Mouse (Mus musculus): ENCODE results near the gene Gm10100. TPM values are rescaled to one million over a fixed set of nuclear protein-coding genes. Genes with fewer than 3 reads are reported as not detected.
"Not testable (repeated sequence)": the region's sequence is repeated elsewhere in the genome, so short reads cannot be mapped to it uniquely, and the experiment has no call there.

The Gm10100 gene
- polyA plus RNA-seq, 1 experiment from 2014 or later: not detected

GRCm38 (mm10) chr10:77724855-77725254, 1.4 kb upstream of the Gm10100 start:
- WGBS: 79% methylated on average over 8 of the region's 8 CpGs
- H3K4me3 ChIP-seq (replicated peaks; ENCODE audit: low read depth, low read length): no peak overlapping the region
- H3K4me2 ChIP-seq (ENCODE audit: low read length): no peak overlapping the region
- peak; percentile 16; the same call in 1 of the 2 replicates for TF ChIP-seq CTCF (IDR thresholded peaks at IDR 0.05; ENCODE audit: low read depth)
- no peak overlapping the region for H3K27ac ChIP-seq
- H3K27me3 ChIP-seq (ENCODE audit: insufficient read depth, low read length): no peaks in the 10 kb centered on the region
- H3K36me3 ChIP-seq (ENCODE audit: insufficient read depth, low read length): no peaks in the 10 kb centered on the region
- ATAC-seq (replicated peaks; ENCODE audit: low FRiP score, low read depth): no peak
- no peaks in the 10 kb centered on the region for H3K4me1 ChIP-seq (replicated peaks; ENCODE audit: insufficient read depth, low read length)
- no peaks in the 10 kb centered on the region for H3K9me3 ChIP-seq (replicated peaks; ENCODE audit: low read length)
- no peak for DNase-seq (ENCODE audit: low spot score)
- no peak overlapping the region for H3K9ac ChIP-seq (ENCODE audit: low read depth, low read length)

- Histone ChIP-seq H3K9me3 (replicated peaks; ENCODE audit: low read length) (no peaks in the 10 kb centered on the region), H3K27ac (no peak overlapping the region), H3K4me3 (replicated peaks; ENCODE audit: low read depth, low read length) (no peak overlapping the region), H3K9ac (ENCODE audit: low read depth, low read length) (no peak overlapping the region), H3K36me3 (ENCODE audit: insufficient read depth, low read length) (no peaks in the 10 kb centered on the region), H3K4me1 (replicated peaks; ENCODE audit: insufficient read depth, low read length) (no peaks in the 10 kb centered on the region), H3K4me2 (ENCODE audit: low read length) (no peak overlapping the region), H3K27me3 (ENCODE audit: insufficient read depth, low read length) (no peaks in the 10 kb centered on the region)
- DNase-seq (ENCODE audit: low spot score): no peak
- ATAC-seq (replicated peaks; ENCODE audit: low FRiP score, low read depth): no peak
- WGBS: 61% methylated on average over 4 of the region's 4 CpGs
- TF ChIP-seq CTCF (IDR thresholded peaks at IDR 0.05; ENCODE audit: low read depth): peak; percentile 32
Observed at GRCm38 (mm10) chr10:77728280-77728679, 2.0 kb downstream of the Gm10100 start.

GRCm38 (mm10) chr10:77729241-77729640, 3.0 kb downstream of the Gm10100 start:
- Histone ChIP-seq H3K27ac (no peak overlapping the region), H3K9ac (ENCODE audit: low read depth, low read length) (no peak overlapping the region), H3K4me1 (replicated peaks; ENCODE audit: insufficient read depth, low read length) (no peaks in the 10 kb centered on the region), H3K36me3 (ENCODE audit: insufficient read depth, low read length) (no peaks in the 10 kb centered on the region), H3K4me2 (ENCODE audit: low read length) (no peak overlapping the region), H3K9me3 (replicated peaks; ENCODE audit: low read length) (no peaks in the 10 kb centered on the region), H3K4me3 (replicated peaks; ENCODE audit: low read depth, low read length) (no peak overlapping the region), H3K27me3 (ENCODE audit: insufficient read depth, low read length) (no peaks in the 10 kb centered on the region)
- ATAC-seq (replicated peaks; ENCODE audit: low FRiP score, low read depth) (no peak), DNase-seq (ENCODE audit: low spot score) (no peak)
- WGBS: 50% methylated on average over 4 of the region's 4 CpGs
- peak; percentile 41; the same call in 1 of the 2 replicates for TF ChIP-seq CTCF (IDR thresholded peaks at IDR 0.05; ENCODE audit: low read depth)

GRCm38 (mm10) chr10:77735928-77736327, 9.6 kb downstream of the Gm10100 start:
- no peak for DNase-seq (ENCODE audit: low spot score)
- 91% methylated on average over 1 of the region's 1 CpGs for WGBS
- no peak for ATAC-seq (replicated peaks; ENCODE audit: low FRiP score, low read depth)
- H3K4me2 ChIP-seq (ENCODE audit: low read length): no peak overlapping the region
- no peak overlapping the region for H3K9ac ChIP-seq (ENCODE audit: low read depth, low read length)
- H3K27me3 ChIP-seq (ENCODE audit: insufficient read depth, low read length): no peaks in the 10 kb centered on the region
- no peaks in the 10 kb centered on the region for H3K4me1 ChIP-seq (replicated peaks; ENCODE audit: insufficient read depth, low read length)
- H3K9me3 ChIP-seq (replicated peaks; ENCODE audit: low read length): no peaks in the 10 kb centered on the region
- no peak for TF ChIP-seq CTCF (IDR thresholded peaks at IDR 0.05; ENCODE audit: low read depth)
- H3K36me3 ChIP-seq (ENCODE audit: insufficient read depth, low read length): no peaks in the 10 kb centered on the region
- H3K4me3 ChIP-seq (replicated peaks; ENCODE audit: low read depth, low read length): no peak overlapping the region
- H3K27ac ChIP-seq: no peak overlapping the region

GRCm38 (mm10) chr10:77738929-77739328, 12.6 kb downstream of the Gm10100 start:
- Histone ChIP-seq H3K36me3 (ENCODE audit: insufficient read depth, low read length) (no peaks in the 10 kb centered on the region), H3K9me3 (replicated peaks; ENCODE audit: low read length) (no peaks in the 10 kb centered on the region), H3K4me3 (replicated peaks; ENCODE audit: low read depth, low read length) (no peak overlapping the region), H3K27ac (no peak overlapping the region), H3K9ac (ENCODE audit: low read depth, low read length) (no peak overlapping the region), H3K27me3 (ENCODE audit: insufficient read depth, low read length) (no peaks in the 10 kb centered on the region), H3K4me2 (ENCODE audit: low read length) (no peak overlapping the region), H3K4me1 (replicated peaks; ENCODE audit: insufficient read depth, low read length) (no peaks in the 10 kb centered on the region)
- ATAC-seq (replicated peaks; ENCODE audit: low FRiP score, low read depth) (no peak), DNase-seq (ENCODE audit: low spot score) (no peak)
- 83% methylated on average over 4 of the region's 4 CpGs for WGBS
- TF ChIP-seq CTCF (IDR thresholded peaks at IDR 0.05; ENCODE audit: low read depth): no peak

GRCm38 (mm10) chr10:77741924-77742688, 15.8 kb downstream of the Gm10100 start, which contains the start of gene Gm18596:
Gene Gm18596, minus strand, starts transcription at chr10:77742638.
- not testable (repeated sequence) for H3K4me2 ChIP-seq (ENCODE audit: low read length); H3K27ac ChIP-seq; H3K4me3 ChIP-seq (replicated peaks; ENCODE audit: low read depth, low read length); DNase-seq (ENCODE audit: low spot score); H3K27me3 ChIP-seq (ENCODE audit: insufficient read depth, low read length); H3K4me1 ChIP-seq (replicated peaks; ENCODE audit: insufficient read depth, low read length); H3K36me3 ChIP-seq (ENCODE audit: insufficient read depth, low read length); H3K9ac ChIP-seq (ENCODE audit: low read depth, low read length); ATAC-seq (replicated peaks; ENCODE audit: low FRiP score, low read depth); H3K9me3 ChIP-seq (replicated peaks; ENCODE audit: low read length)
- WGBS: 55% methylated on average over 4 of the region's 5 CpGs

- not testable (repeated sequence) for H3K4me3 ChIP-seq (replicated peaks; ENCODE audit: low read depth, low read length); DNase-seq (ENCODE audit: low spot score); H3K9ac ChIP-seq (ENCODE audit: low read depth, low read length); H3K27ac ChIP-seq; H3K4me1 ChIP-seq (replicated peaks; ENCODE audit: insufficient read depth, low read length); H3K36me3 ChIP-seq (ENCODE audit: insufficient read depth, low read length); H3K27me3 ChIP-seq (ENCODE audit: insufficient read depth, low read length); ATAC-seq (replicated peaks; ENCODE audit: low FRiP score, low read depth); H3K9me3 ChIP-seq (replicated peaks; ENCODE audit: low read length); H3K4me2 ChIP-seq (ENCODE audit: low read length)
- WGBS: 83% methylated on average over 1 of the region's 1 CpGs
Observed at GRCm38 (mm10) chr10:77750686-77751085, 24.4 kb downstream of the Gm10100 start.

- H3K9me3 ChIP-seq (replicated peaks; ENCODE audit: low read length); H3K27me3 ChIP-seq (ENCODE audit: insufficient read depth, low read length); H3K4me2 ChIP-seq (ENCODE audit: low read length); H3K4me3 ChIP-seq (replicated peaks; ENCODE audit: low read depth, low read length); H3K36me3 ChIP-seq (ENCODE audit: insufficient read depth, low read length); H3K4me1 ChIP-seq (replicated peaks; ENCODE audit: insufficient read depth, low read length); ATAC-seq (replicated peaks; ENCODE audit: low FRiP score, low read depth); DNase-seq (ENCODE audit: low spot score); H3K9ac ChIP-seq (ENCODE audit: low read depth, low read length); H3K27ac ChIP-seq: not testable (repeated sequence)
- WGBS: 58% methylated on average over 1 of the region's 1 CpGs
Observed at GRCm38 (mm10) chr10:77751254-77751653, 25.0 kb downstream of the Gm10100 start, which contains the start of gene Gm9736. Gene Gm9736, minus strand, starts transcription at chr10:77751354.
